Mouse (Mus musculus) brain, embryonic 14.5 days (tissue): ENCODE results near the gene Zfp827. TPM values are rescaled to one million over a fixed set of nuclear protein-coding genes. Genes with fewer than 3 reads are reported as not detected.

Source experiments
- DNase-seq: peaks from one replicate; pipeline ENCODE4 v3.0.0-alpha.2; 2011; ENCODE audit warnings: low read depth
- CTCF ChIP-seq: fragments of 200-500 bp; IDR thresholded peaks from 2 replicates; pipeline ENCODE4 v1.5.1; 2012; ENCODE audit warnings: inconsistent platforms, mild to moderate bottlenecking, moderate library complexity, borderline replicate concordance; ENCODE audit not compliant: insufficient read depth, insufficient read length; ENCODE audit errors: extremely low read depth
- POLR2A ChIP-seq: fragments of 200-500 bp; IDR thresholded peaks from 2 replicates; pipeline ENCODE4 v1.6.1; 2012; ENCODE audit warnings: mild to moderate bottlenecking, inconsistent platforms, borderline replicate concordance; ENCODE audit not compliant: poor library complexity, insufficient read depth, insufficient read length, severe bottlenecking; ENCODE audit errors: extremely low read depth
- polyA plus RNA-seq: library from polyadenylated mRNA; depleted of rRNA; stranded (reverse); fragments of >200 nt; gene quantifications from 2 replicates; pipeline ENCODE4 v1.2.3, GENCODE M21; 2012

Zfp827 gene
- polyA plus RNA-seq, 1 experiment: 48.6 TPM

- no peak for DNase-seq
- TF ChIP-seq CTCF: no peak
- no peak for TF ChIP-seq POLR2A
These were observed 132.1 kb downstream of the Zfp827 start for GRCm38 (mm10) chr8:79160302-79160701.

- TF ChIP-seq POLR2A (no peak), CTCF (no peak)
- DNase-seq: no peak
These were observed 133.0 kb downstream of the Zfp827 start for GRCm38 (mm10) chr8:79161172-79161778.

DNA sequence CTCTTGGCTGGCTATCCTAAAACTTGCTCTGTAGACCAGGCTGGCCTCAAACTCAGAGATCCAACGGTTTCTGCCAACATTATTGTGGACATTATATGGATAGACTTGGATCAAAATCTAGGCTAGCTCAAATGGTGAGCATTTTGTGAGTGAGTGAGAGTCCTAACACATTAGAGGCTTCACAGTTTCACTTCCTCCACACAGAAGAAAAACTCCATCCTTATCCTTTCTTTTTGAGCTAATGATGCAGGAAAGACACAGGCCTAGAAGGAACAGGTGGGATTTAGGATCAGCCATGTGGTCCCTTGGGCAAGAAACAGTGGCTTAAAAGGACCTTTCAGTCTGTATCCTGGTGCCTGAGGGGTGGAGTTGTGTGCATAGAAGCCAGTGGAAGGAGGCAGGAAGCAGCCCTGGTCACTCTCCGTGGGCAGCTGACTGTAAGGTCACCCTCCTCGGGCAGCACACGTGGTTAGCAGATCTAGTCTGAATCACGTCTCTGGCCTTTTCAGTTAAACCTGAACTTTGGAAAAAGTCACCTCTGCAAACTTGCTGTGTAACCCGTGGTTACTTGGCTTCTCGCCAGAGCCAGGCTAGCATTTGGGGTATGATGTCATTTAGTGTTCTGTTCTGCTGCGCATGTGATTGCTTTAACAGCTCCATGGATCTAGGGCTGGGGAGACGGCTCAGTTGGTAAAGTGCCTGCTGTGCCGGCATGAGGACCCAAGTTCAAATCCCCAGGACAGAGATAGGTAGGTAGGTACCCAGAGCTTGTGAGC lies 134.5 kb downstream of the Zfp827 start:
- TF ChIP-seq CTCF: no peak
- TF ChIP-seq POLR2A: no peak
- peak; percentile 79 for DNase-seq

DNA sequence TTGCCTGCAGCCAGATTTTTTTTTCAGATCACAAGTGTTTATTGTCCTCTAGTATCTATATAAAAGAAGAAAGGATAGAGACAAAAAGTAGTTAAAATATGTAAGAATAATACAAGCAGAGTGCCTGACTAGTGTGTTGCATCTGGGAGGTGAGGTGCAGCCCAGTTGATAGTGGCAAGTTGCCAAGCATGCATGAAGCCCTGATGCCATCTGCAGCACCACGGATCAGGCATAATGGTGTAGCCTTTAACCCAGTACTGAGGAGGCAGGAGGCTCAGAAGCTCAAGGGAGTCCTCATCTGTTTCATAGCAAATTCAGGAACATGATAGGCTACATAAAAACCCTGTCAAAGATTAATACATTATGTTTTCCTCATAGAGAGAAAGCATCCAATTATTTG lies 136.1 kb downstream of the Zfp827 start:
- DNase-seq: peak; percentile 69

DNA sequence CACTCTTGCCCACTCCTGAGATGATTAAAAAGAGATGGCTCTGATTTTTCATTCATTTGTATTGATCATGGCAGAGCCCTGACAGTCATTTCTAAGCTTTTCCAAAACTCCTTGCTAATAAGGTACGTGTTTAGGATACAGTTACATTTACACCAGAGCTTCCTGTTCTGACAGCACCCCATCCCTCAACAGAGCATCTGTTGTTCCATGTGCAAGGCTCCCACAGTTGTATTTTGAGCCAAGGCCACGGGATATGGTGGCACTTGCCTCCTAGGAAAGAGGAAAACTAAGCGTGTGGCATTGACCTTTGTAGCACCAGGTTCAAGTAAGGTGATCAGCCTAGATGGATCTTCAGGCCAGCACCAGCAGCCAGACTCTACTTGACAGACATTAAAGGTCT lies 137.0 kb downstream of the Zfp827 start:
- TF ChIP-seq CTCF: no peak
- TF ChIP-seq POLR2A: no peak
- DNase-seq: no peak

More for the DNA sequence above, 136.1 kb downstream of the Zfp827 start:
- TF ChIP-seq POLR2A (no peak), CTCF (no peak)

GRCm38 (mm10) chr8:79173606-79174005 lies 145.4 kb downstream of the Zfp827 start:
- TF ChIP-seq CTCF (no peak), POLR2A (no peak)
- DNase-seq: no peak

DNA sequence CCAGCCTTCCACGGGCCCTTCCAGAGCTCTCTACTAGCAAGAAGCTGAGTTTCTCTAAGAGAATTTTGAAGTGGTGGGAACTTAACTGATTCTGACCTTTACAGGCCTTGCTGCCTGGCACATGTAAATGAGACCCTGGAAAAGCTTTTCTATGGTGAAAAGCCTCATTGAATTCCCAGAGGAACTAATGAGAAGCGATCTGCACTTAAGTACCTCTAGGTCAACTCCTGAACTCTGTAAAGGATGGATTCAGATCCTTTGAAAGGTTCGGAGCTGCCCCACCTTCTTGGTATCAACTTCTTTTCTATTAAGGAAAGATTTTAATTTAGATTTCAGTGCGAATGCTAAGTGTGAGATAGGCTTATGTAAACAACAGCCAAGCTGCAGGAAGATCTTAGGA lies 147.8 kb downstream of the Zfp827 start:
- no peak for DNase-seq
- TF ChIP-seq POLR2A (no peak), CTCF (no peak)

DNA sequence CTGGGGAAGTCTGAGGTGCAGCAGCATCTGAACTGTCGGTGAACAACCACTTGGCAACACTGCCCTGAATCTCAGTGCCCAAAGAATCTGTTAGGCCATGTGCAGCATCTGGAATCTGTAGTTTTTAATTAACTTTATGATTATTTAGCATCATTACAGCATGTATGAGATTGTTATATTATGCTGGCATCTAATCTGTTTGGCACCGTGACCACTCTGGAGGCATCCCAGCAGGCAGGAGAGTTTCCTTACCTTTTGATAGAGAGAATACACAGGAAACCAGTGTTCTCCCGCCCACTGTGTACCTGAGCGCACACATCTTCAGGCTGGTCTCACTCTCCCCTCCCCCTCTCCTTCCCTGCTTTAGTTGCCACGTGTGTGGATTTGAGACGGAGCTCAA lies 151.4 kb downstream of the Zfp827 start:
- no peak for DNase-seq
- TF ChIP-seq CTCF: no peak
- TF ChIP-seq POLR2A: no peak

- TF ChIP-seq CTCF (no peak), POLR2A (no peak)
- DNase-seq: no peak
These were observed 157.3 kb downstream of the Zfp827 start for GRCm38 (mm10) chr8:79185488-79185887.

- no peak for DNase-seq
- TF ChIP-seq CTCF (no peak), POLR2A (no peak)
These were observed 161.8 kb downstream of the Zfp827 start for GRCm38 (mm10) chr8:79190071-79190470.

GRCm38 (mm10) chr8:79196481-79196880 lies 168.2 kb downstream of the Zfp827 start:
- TF ChIP-seq POLR2A (no peak), CTCF (no peak)

GRCm38 (mm10) chr8:79198675-79199074 lies 170.4 kb downstream of the Zfp827 start:
- TF ChIP-seq POLR2A (no peak), CTCF (no peak)
- DNase-seq: no peak

More at GRCm38 (mm10) chr8:79196481-79196880, 168.2 kb downstream of the Zfp827 start:
- no peak for DNase-seq
